Mouse (Mus musculus): ENCODE data around the gene Relt. TPM values are rescaled to one million over a fixed set of nuclear protein-coding genes. Genes with fewer than 3 reads are reported as not detected.

Relt gene
- total RNA-seq, 2 experiments from 2014 or later: 11.6 to 12.9 TPM

DNA sequence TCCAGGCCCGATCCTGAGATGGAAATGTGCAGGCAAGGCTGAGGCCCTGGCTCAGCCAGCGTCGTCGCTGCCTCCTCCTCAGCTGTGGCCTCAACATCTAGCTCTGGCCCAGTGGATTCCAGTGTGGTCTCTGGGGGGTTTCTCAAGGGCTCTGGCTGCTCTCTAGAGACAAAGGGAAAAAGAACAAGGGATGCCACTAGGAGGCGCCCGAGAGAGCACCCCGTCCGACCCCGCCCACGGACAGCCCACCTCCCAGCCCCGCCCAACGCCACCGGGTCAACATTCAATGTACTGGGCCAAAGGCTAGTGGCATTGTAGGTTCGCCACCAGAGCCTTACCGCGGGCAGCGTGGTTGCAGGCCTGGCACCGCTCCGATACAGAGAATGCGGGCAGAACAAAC is 16.3 kb upstream of the Relt start:
- peak; percentile 66 for ATAC-seq (replicated peaks; ENCODE audit: low FRiP score, poor library complexity, severe bottlenecking)

- ATAC-seq (replicated peaks; ENCODE audit: low FRiP score, poor library complexity, severe bottlenecking): no peak
Measured at GRCm38 (mm10) chr7:100876771-100877170, 13.5 kb upstream of the Relt start.

GRCm38 (mm10) chr7:100876293-100876692 is 13.0 kb upstream of the Relt start:
- ATAC-seq (replicated peaks; ENCODE audit: low FRiP score, poor library complexity, severe bottlenecking): no peak

DNA sequence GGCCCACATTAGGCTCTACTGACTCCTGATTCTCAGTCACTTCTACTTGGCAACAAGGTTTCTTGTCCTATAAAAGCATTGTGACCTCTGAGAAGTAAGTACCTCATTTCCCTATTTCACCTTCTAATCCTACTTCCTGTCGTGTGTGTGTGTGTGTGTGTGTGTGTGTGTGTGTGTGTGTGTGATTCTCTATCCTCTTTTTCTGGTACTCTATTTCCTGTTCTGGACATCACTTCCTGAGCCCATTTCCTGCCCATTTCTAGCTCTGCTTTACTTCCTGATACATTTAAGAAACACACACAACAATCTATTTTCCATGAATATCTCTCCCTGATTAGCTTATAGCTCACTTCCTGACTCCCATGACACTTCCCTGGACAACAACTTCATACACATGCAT is 12.6 kb upstream of the Relt start:
- no peak for ATAC-seq (replicated peaks; ENCODE audit: low FRiP score, poor library complexity, severe bottlenecking)

GRCm38 (mm10) chr7:100873197-100873596 is 10.0 kb upstream of the Relt start:
- ATAC-seq (replicated peaks; ENCODE audit: low FRiP score, poor library complexity, severe bottlenecking): no peak

GRCm38 (mm10) chr7:100871892-100872291 is 8.6 kb upstream of the Relt start:
- no peak for ATAC-seq (replicated peaks; ENCODE audit: low FRiP score, poor library complexity, severe bottlenecking)

- no peak for ATAC-seq (replicated peaks; ENCODE audit: low FRiP score, poor library complexity, severe bottlenecking)
Measured at GRCm38 (mm10) chr7:100871355-100871754, 8.1 kb upstream of the Relt start.

- no peak for ATAC-seq (replicated peaks; ENCODE audit: low FRiP score, poor library complexity, severe bottlenecking)
Measured at GRCm38 (mm10) chr7:100869877-100870629, 6.8 kb upstream of the Relt start.

DNA sequence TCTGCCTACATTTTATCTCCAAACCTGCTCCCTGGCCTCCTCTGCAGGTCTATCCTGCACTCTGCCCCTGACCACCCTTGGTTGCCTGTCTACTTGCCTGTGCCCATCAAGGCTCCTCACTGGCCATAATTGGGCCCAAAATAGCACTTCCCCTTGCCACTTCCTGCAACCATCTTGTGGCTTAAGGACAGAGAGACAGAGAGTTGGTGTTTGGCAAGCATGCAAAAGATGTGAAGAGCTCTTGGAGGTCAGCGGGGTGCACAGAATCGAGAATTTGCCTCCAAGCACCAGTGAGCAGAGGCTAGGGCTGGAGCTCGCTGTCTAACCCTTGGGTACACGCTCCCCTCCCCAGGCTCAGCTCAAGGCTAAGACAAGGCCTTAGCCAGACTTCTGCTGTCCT is 5.3 kb upstream of the Relt start:
- no peak for ATAC-seq (replicated peaks; ENCODE audit: low FRiP score, poor library complexity, severe bottlenecking)

DNA sequence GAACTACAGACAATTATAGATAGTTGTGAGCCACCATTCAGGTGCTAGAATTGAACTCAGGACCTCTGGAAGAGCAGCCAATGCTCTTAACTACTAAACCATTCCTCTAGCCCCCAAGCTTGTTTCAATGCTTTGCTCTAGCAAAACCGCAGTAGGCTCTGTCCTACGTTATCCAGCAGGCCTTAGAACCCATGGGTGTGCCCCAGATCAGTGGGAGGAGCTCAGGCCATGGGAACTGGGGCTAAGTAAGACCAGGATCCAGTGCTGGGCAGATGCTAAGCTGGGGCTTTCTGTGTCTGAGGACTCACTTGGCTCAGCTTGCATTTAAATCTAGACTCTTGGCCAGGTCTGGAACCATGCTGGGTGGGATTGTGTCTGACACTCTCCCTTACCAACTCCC is 4.3 kb upstream of the Relt start:
- ATAC-seq (replicated peaks; ENCODE audit: low FRiP score, poor library complexity, severe bottlenecking): peak; percentile 53

- ATAC-seq (replicated peaks; ENCODE audit: low FRiP score, poor library complexity, severe bottlenecking): peak; percentile 43; the same call in 1 of the 2 replicates
Measured at GRCm38 (mm10) chr7:100866675-100867074, 3.4 kb upstream of the Relt start.

GRCm38 (mm10) chr7:100862353-100862752 is 893 bp downstream of the Relt start:
- no peak for ATAC-seq (replicated peaks; ENCODE audit: low FRiP score, poor library complexity, severe bottlenecking)

- ATAC-seq (replicated peaks; ENCODE audit: low FRiP score, poor library complexity, severe bottlenecking): no peak
Measured at GRCm38 (mm10) chr7:100861209-100861608, 2.0 kb downstream of the Relt start.

DNA sequence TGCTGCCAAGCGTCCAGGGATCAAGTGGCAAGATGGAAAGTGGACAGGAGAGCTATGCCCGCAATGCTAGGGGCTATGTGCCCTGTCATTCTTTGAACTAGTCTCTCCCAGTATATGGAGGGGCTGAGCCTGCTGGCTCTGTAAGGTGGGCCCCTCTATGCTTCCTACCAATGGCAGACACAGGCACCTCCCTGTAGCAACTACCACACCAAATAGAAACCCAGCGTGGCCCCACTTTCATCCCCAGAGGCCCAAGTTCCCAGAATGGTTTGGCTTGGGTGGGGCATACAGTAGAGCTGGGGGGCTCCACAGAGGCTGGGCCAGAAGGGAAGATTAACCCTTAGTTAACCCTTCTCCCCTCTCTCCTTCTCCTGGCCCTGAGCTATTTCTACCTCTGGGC is 2.8 kb downstream of the Relt start:
- no peak for ATAC-seq (replicated peaks; ENCODE audit: low FRiP score, poor library complexity, severe bottlenecking)

DNA sequence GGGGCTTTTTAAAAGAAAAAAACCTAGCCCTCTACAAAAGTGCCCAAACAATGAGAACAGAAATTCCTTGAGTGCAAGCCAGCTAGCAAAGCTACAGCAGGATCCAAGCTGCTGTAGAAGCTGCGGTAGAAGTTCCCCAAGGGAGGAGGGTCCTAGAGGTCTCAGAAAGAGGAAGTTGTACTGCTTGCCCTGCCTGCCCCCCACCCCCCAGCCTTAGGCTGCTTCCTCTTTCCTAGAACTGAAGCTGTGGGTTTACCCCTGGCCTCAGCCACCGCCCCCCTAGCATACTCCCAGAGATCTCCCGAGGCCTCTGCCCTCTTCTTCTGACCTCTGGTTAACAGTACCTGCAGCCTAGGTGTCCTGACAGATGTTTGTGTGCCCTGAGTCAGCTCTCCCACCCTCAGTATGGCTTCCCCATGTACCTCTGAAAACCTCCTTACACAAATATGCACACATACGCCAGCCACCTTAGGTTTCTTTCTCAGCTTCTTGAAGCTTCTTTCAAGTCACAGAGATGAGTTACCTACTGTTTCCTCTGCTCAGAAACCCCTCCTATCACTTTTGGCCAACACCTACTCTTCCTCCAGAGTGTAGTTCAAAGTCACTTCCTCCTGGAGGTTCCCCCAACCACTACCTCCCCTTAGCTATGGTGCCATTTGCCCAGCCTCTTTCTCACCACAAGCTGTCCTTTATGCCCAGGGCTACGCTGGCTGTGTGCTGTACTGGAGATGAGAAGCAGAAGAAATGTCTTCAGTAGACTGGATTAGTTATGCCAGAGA is 7.3 kb downstream of the Relt start:
- ATAC-seq (replicated peaks; ENCODE audit: low FRiP score, poor library complexity, severe bottlenecking): no peak

- ATAC-seq (replicated peaks; ENCODE audit: low FRiP score, poor library complexity, severe bottlenecking): no peak
Measured at GRCm38 (mm10) chr7:100855300-100855699, 7.9 kb downstream of the Relt start.

DNA sequence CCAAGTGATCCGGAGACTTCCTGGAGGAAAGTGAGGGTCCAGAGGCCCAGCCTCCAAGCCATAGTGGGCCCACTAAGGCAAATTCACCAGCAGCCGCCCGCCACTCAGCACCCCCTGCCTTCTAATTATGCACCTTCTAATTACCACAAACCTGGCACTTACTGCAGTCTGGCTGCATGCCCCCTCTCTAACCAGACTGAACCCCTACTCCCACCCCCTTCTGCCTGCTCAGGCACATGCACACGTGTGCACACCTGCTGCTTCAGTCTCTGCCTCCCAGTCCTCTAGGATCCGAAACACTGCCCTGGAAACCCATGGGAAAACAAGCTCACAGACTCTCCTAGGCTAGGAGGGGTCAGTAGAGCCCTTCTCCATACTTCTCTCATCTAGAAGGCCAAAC is 8.4 kb downstream of the Relt start:
- ATAC-seq (replicated peaks; ENCODE audit: low FRiP score, poor library complexity, severe bottlenecking): no peak

DNA sequence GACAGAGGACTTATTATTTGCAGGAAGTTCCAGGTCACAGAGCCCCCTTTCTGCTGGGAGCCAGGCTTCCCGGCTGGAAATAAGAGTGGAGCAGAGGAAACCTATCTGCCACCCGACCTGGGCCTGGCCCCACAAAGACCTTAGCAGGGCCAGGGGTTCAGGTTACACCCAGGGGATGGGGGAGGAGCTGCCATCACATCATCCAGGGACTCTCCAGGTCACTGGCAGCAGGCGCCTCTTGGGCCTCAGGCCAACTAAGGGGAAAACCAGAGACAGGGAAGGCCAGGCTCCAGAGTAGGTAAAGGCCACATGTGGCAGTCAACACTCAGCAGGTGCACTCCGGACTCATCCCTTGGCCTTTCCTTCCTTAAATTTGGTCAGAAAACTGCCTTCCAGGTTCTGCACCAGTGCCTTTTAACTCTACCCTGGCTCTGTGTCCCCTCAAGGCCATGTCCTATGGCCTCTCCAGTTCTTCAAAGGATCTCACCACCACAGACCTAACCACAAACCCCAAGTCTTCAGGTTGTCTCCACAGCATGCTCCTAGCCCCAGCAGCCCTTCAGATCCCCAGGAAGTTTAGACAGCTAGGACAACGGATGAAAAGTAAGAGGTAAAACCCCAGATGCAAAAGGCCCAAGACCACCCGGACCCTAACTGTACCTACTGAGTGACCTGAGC is 9.0 kb downstream of the Relt start:
- ATAC-seq (replicated peaks; ENCODE audit: low FRiP score, poor library complexity, severe bottlenecking): no peak

DNA sequence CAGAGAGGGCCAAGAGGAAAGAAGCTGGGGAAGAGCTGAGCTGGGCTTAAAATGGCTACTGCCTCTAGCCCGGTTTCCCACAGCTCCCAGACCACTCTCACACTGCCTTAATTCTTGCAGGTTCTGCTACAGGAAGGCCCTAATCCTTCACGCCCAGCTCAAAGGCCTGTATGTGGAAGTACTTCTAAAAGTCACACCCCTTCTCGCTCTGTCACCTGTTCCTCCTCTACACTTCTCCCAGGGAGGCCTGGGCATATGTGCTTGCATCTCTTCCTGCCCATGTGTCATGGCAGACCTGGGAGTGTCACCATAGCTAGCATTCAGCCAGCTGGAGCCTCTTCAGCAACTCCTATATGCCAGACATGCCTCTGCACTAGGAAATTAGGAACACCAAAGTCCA is 9.8 kb downstream of the Relt start:
- no peak for ATAC-seq (replicated peaks; ENCODE audit: low FRiP score, poor library complexity, severe bottlenecking)

- ATAC-seq (replicated peaks; ENCODE audit: low FRiP score, poor library complexity, severe bottlenecking): no peak
Measured at GRCm38 (mm10) chr7:100851481-100852356, 11.5 kb downstream of the Relt start.
